Mouse (Mus musculus) induced T-regulatory cell, adult 2 months (primary cell): ENCODE measurements around the gene Inhbb.

ENCODE experiments used
- DNase-seq: peaks from one replicate; pipeline ENCODE4 v3.0.0-alpha.2; 2012; ENCODE audit warnings: low read depth

The Inhbb gene

GRCm38 (mm10) chr1:119419151-119420105, 2.6 kb downstream of the Inhbb start:
- DNase-seq = no peak

GRCm38 (mm10) chr1:119417991-119418390, 4.1 kb downstream of the Inhbb start:
- DNase-seq = no peak

- no peak for DNase-seq
Measured at GRCm38 (mm10) chr1:119417542-119417941, 4.5 kb downstream of the Inhbb start.

GRCm38 (mm10) chr1:119416610-119417009, 5.4 kb downstream of the Inhbb start:
- no peak for DNase-seq

GRCm38 (mm10) chr1:119416177-119416576, 5.9 kb downstream of the Inhbb start:
- DNase-seq = no peak

GRCm38 (mm10) chr1:119415151-119415550, 6.9 kb downstream of the Inhbb start:
- DNase-seq = no peak

- DNase-seq = no peak
Measured at GRCm38 (mm10) chr1:119410661-119411060, 11.4 kb downstream of the Inhbb start.

GRCm38 (mm10) chr1:119409599-119410168, 12.4 kb downstream of the Inhbb start:
- no peak for DNase-seq

GRCm38 (mm10) chr1:119409106-119409505, 12.9 kb downstream of the Inhbb start:
- DNase-seq = no peak

- DNase-seq = no peak
Measured at GRCm38 (mm10) chr1:119407691-119408315, 14.2 kb downstream of the Inhbb start.

- DNase-seq = no peak
Measured at GRCm38 (mm10) chr1:119404798-119405197, 17.2 kb downstream of the Inhbb start.

GRCm38 (mm10) chr1:119404341-119404740, 17.7 kb downstream of the Inhbb start:
- no peak for DNase-seq

- DNase-seq = no peak
Measured at GRCm38 (mm10) chr1:119401249-119401648, 20.8 kb downstream of the Inhbb start.

GRCm38 (mm10) chr1:119398640-119399039, 23.4 kb downstream of the Inhbb start:
- DNase-seq = no peak

- DNase-seq = no peak
Measured at GRCm38 (mm10) chr1:119397839-119398238, 24.2 kb downstream of the Inhbb start.

GRCm38 (mm10) chr1:119391311-119391710, 30.7 kb downstream of the Inhbb start:
- DNase-seq = no peak

GRCm38 (mm10) chr1:119390676-119391075, 31.4 kb downstream of the Inhbb start:
- no peak for DNase-seq

- no peak for DNase-seq
Measured at GRCm38 (mm10) chr1:119389771-119390500, 32.1 kb downstream of the Inhbb start.

GRCm38 (mm10) chr1:119388664-119389396, 33.2 kb downstream of the Inhbb start:
- DNase-seq = no peak

GRCm38 (mm10) chr1:119386306-119386705, 35.7 kb downstream of the Inhbb start:
- no peak for DNase-seq

- DNase-seq = no peak
Measured at GRCm38 (mm10) chr1:119383916-119384315, 38.1 kb downstream of the Inhbb start.
